In genomic region chr10:127165354-127165653, GRCm38 (mm10) we compare ENCODE assay signal across 9 mouse cellular contexts. TPM values are rescaled to one million over a fixed set of nuclear protein-coding genes. Genes with fewer than 3 reads are reported as not detected.
DNase-seq lines count a peak whose midpoint lies in the region; ATAC-seq and TF ChIP-seq lines count a peak whose summit lies in the region.
"Had no signal": no experiment of that assay in that cellular context is flagged by ENCODE, and none has a peak within 500 bp of the region (broad histone marks: within the 10 kb centered on the region; RNA-seq: fewer than 3 reads in every experiment).

No protein-coding gene starts in this region.

- H3K36me3 ChIP-seq in embryonic facial prominence, embryonic 12.5 days: no peaks in the 10 kb centered on the region
- no peaks in the 10 kb centered on the region for H3K36me3 ChIP-seq in hindbrain, embryonic 16.5 days (ENCODE audit: control insufficient read depth, insufficient read depth, low read length)
- no peaks in the 10 kb centered on the region for H3K36me3 ChIP-seq in myocyte (ENCODE audit: control insufficient read depth, insufficient read depth)

- no peaks in the 10 kb centered on the region for H3K9me3 ChIP-seq in embryonic facial prominence, embryonic 12.5 days
- no peaks in the 10 kb centered on the region for H3K9me3 ChIP-seq in hindbrain, embryonic 16.5 days (ENCODE audit: control insufficient read depth, low read length)

- DNase-seq in layer of hippocampus, adult 2 months (ENCODE audit: low spot score in 2 of 2): no peak
- DNase-seq in layer of hippocampus, adult 9-10 months (ENCODE audit: low spot score): no peak
- no peak for DNase-seq in left cerebral cortex, adult 9 months (ENCODE audit: low spot score in 2 of 2)
- no peak for DNase-seq in layer of hippocampus, adult 11-12 months (ENCODE audit: low spot score)
- DNase-seq in right cerebral cortex, postnatal 14 days: no peak

- TF ChIP-seq POLR2A in myocyte (IDR thresholded peaks at IDR 0.05; ENCODE audit: insufficient read length, low read depth): no peak

- ATAC-seq in embryonic facial prominence, embryonic 12.5 days (ENCODE audit: insufficient number of reproducible peaks, insufficient read depth, low FRiP score, low TSS enrichment): peak; percentile 25; the same call in 1 of the 2 replicates
- peak; percentile 58 for ATAC-seq in hindbrain, embryonic 16.5 days

- H3K27me3 ChIP-seq in embryonic facial prominence, embryonic 12.5 days: peaks cover 59% of the 10 kb centered on the region
- H3K27me3 ChIP-seq in hindbrain, embryonic 16.5 days (replicated peaks; ENCODE audit: control insufficient read depth, insufficient read depth, low read length): peaks cover 3% of the 10 kb centered on the region; the same call in 1 of the 2 replicates
- no peaks in the 10 kb centered on the region for H3K27me3 ChIP-seq in myocyte (ENCODE audit: control insufficient read depth, insufficient read depth, insufficient read length)

- H3K4me1 ChIP-seq in embryonic facial prominence, embryonic 12.5 days: peaks cover 11% of the 10 kb centered on the region
- H3K4me1 ChIP-seq in hindbrain, embryonic 16.5 days (ENCODE audit: control insufficient read depth, insufficient read depth, low read depth, low read length): peaks cover 21% of the 10 kb centered on the region

- H3K27ac ChIP-seq in layer of hippocampus, adult 2 months: peak overlapping the region; percentile 99
- H3K27ac ChIP-seq in embryonic facial prominence, embryonic 12.5 days: no peak overlapping the region
- H3K27ac ChIP-seq in hindbrain, embryonic 16.5 days (ENCODE audit: low read depth, low read length): peak overlapping the region; percentile 94

- H3K4me2 ChIP-seq in embryonic facial prominence, embryonic 12.5 days (replicated peaks): peak overlapping the region; percentile 99
- peak overlapping the region; percentile 91 for H3K4me2 ChIP-seq in hindbrain, embryonic 16.5 days (ENCODE audit: low read length)
- peak overlapping the region; percentile 88 for H3K4me2 ChIP-seq in myocyte (ENCODE audit: low read depth)

- TF ChIP-seq CTCF in layer of hippocampus, adult 2 months (conservative IDR thresholded peaks at IDR 0.05): no peak

- peak overlapping the region; percentile 49 for H3ac ChIP-seq in myocyte (ENCODE audit: control insufficient read depth, insufficient read length)

- H3K4me3 ChIP-seq in layer of hippocampus, adult 2 months: peak overlapping the region; percentile 88
- peak overlapping the region; percentile 64 for H3K4me3 ChIP-seq in embryonic facial prominence, embryonic 12.5 days
- H3K4me3 ChIP-seq in hindbrain, embryonic 16.5 days (ENCODE audit: low read length): peak overlapping the region; percentile 86
- H3K4me3 ChIP-seq in myocyte: peak overlapping the region; percentile 23

- peak overlapping the region; percentile 47 for H3K9ac ChIP-seq in embryonic facial prominence, embryonic 12.5 days
- H3K9ac ChIP-seq in hindbrain, embryonic 16.5 days (ENCODE audit: low read depth, low read length): peak overlapping the region; percentile 98

- WGBS in embryonic facial prominence, embryonic 12.5 days: under 1% methylated on average over 31 of the region's 42 CpGs
- WGBS in hindbrain, embryonic 16.5 days: under 1% methylated on average over 32 of the region's 42 CpGs

- H3K79me2 ChIP-seq in myocyte (ENCODE audit: control insufficient read depth, insufficient read depth): no peaks in the 10 kb centered on the region

TF ChIP-seq in myocyte, 11 proteins besides CTCF, POLR2A, EP300 and RAD21:
- TF ChIP-seq MAX (IDR thresholded peaks at IDR 0.05; ENCODE audit: low read depth) (no peak), E2F4 (IDR thresholded peaks at IDR 0.05; ENCODE audit: insufficient read depth) (no peak), POLR2AphosphoS2 (IDR thresholded peaks at IDR 0.05; ENCODE audit: insufficient read length, low read depth) (no peak), TCF3 (IDR thresholded peaks at IDR 0.05; ENCODE audit: insufficient read length, low read depth) (no peak), USF1 (IDR thresholded peaks at IDR 0.05; ENCODE audit: low read depth) (no peak), REST (IDR thresholded peaks at IDR 0.05; ENCODE audit: insufficient read depth, insufficient read length) (no peak), CEBPB (IDR thresholded peaks at IDR 0.05; ENCODE audit: insufficient read depth, poor library complexity, severe bottlenecking) (no peak), TCF12 (IDR thresholded peaks at IDR 0.05; ENCODE audit: insufficient read depth, poor library complexity, severe bottlenecking) (no peak), MYOG (IDR thresholded peaks at IDR 0.05; ENCODE audit: control insufficient read depth in 1 of 3, insufficient read depth in 1 of 3, insufficient read length in 2 of 3, low read depth in 2 of 3) (no peak), SRF (IDR thresholded peaks at IDR 0.05; ENCODE audit: control insufficient read depth, insufficient read length, low read depth) (no peak), MYOD1 (IDR thresholded peaks at IDR 0.05; ENCODE audit: control insufficient read depth in 1 of 3, insufficient read length in 2 of 3, low read depth in 2 of 3) (no peak)
TF ChIP-seq in myocyte: peak in this region for 0.

RNA-seq across cellular contexts. Expression of gene B4galnt1, which starts 0.3 kb away (rescaled TPM):
- total RNA-seq in layer of hippocampus, adult 2 months (2021): 100 to 1,000 TPM; 116 to 123 TPM
- polyA plus RNA-seq in embryonic facial prominence, embryonic 12.5 days (2016; fragmentation: Nextera tagmentation; extraction: Ambion mirVana): 4.6 and 6.2 TPM in 2 replicates
- polyA plus RNA-seq in hindbrain, embryonic 16.5 days (2015; fragmentation: Nextera tagmentation; extraction: Ambion mirVana): 59.0 and 74.1 TPM in 2 replicates
- polyA plus RNA-seq in myocyte (2012; fragmentation: generic; extraction: Trizol): 12.4 TPM

RNA-seq across cellular contexts. Expression of gene Slc26a10, which starts 15.1 kb away (rescaled TPM):
- total RNA-seq in layer of hippocampus, adult 2 months (2021): 10 to 100 TPM; 21.9 to 25.4 TPM
- 1.9 and 3.0 TPM in 2 replicates for polyA plus RNA-seq in embryonic facial prominence, embryonic 12.5 days (2016; fragmentation: Nextera tagmentation; extraction: Ambion mirVana)
- 1.4 and 1.5 TPM in 2 replicates for polyA plus RNA-seq in hindbrain, embryonic 16.5 days (2015; fragmentation: Nextera tagmentation; extraction: Ambion mirVana)
- 1.3 TPM for polyA plus RNA-seq in myocyte (2012; fragmentation: generic; extraction: Trizol)

RNA-seq across cellular contexts. Expression of gene Arhgef25, which starts 24.6 kb away (rescaled TPM):
- total RNA-seq in layer of hippocampus, adult 2 months (2021): 100 to 1,000 TPM; 395 to 408 TPM
- polyA plus RNA-seq in embryonic facial prominence, embryonic 12.5 days (2016; fragmentation: Nextera tagmentation; extraction: Ambion mirVana): 85.0 and 96.5 TPM in 2 replicates
- polyA plus RNA-seq in hindbrain, embryonic 16.5 days (2015; fragmentation: Nextera tagmentation; extraction: Ambion mirVana): 29.0 and 29.1 TPM in 2 replicates
- 25.3 TPM for polyA plus RNA-seq in myocyte (2012; fragmentation: generic; extraction: Trizol)
- polyA plus RNA-seq: macrophage had no signal

RNA-seq across cellular contexts. Expression of gene Dtx3, which starts 30.2 kb away (rescaled TPM):
- total RNA-seq in layer of hippocampus, adult 2 months (2021): 100 to 1,000 TPM; 227 to 255 TPM
- polyA plus RNA-seq in embryonic facial prominence, embryonic 12.5 days (2016; fragmentation: Nextera tagmentation; extraction: Ambion mirVana): 172 and 173 TPM in 2 replicates
- polyA plus RNA-seq in hindbrain, embryonic 16.5 days (2015; fragmentation: Nextera tagmentation; extraction: Ambion mirVana): 213 and 233 TPM in 2 replicates
- 42.4 TPM for polyA plus RNA-seq in myocyte (2012; fragmentation: generic; extraction: Trizol)

RNA-seq across cellular contexts. Expression of gene Os9, which starts 44.4 kb away (rescaled TPM):
- total RNA-seq in layer of hippocampus, adult 2 months (2021): 100 to 1,000 TPM; 100 to 102 TPM
- polyA plus RNA-seq in embryonic facial prominence, embryonic 12.5 days (2016; fragmentation: Nextera tagmentation; extraction: Ambion mirVana): 72.9 and 75.7 TPM in 2 replicates
- 135 and 138 TPM in 2 replicates for polyA plus RNA-seq in hindbrain, embryonic 16.5 days (2015; fragmentation: Nextera tagmentation; extraction: Ambion mirVana)
- polyA plus RNA-seq in myocyte (2012; fragmentation: generic; extraction: Trizol): 67.2 TPM

Comparison
In these comparisons a context has a peak if more than half of its experiments do, and no peak if none do; other contexts are left out.
1. H3K4me3 ChIP-seq: peak in every context shown above with its lines; median percentile 88 in layer of hippocampus, adult 2 months; 86 in hindbrain, embryonic 16.5 days; 64 in embryonic facial prominence, embryonic 12.5 days; 23 in myocyte.